1 mouse cellular context compared by ENCODE assay signal in the genomic region with DNA sequence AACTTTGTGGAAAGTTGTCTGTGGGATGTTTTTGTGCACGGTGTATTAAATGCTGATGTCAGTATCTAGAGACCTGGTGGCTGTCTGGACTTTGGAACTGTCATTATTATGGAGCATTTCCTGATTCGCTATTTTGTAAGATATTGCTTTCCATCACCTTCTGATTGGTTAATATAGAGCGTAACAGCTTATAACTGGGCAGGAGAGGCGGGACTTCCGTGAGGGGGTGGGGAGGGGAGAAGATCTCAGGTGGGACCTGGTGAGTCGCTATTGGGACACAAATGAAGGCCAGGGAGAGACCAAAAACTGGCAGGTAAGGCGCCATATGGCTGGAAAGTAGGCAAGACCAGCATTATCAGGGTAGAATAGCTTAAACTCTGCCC.
TF ChIP-seq lines count a peak whose summit lies in the region.

No protein-coding gene starts in this region.

TF ChIP-seq in CH12.LX, 34 proteins besides CTCF, POLR2A, EP300 and RAD21 (continued from another document):
- no peak for TF ChIP-seq ETS1 (conservative IDR thresholded peaks at IDR 0.05; ENCODE audit: low read depth, low read length)
- no peak for TF ChIP-seq RCOR1 (conservative IDR thresholded peaks at IDR 0.05; ENCODE audit: low read depth, low read length)
- no peak for TF ChIP-seq E2F4 (IDR thresholded peaks at IDR 0.05; ENCODE audit: insufficient replicate concordance, low read depth, low read length)
- no peak for TF ChIP-seq MYC (IDR thresholded peaks at IDR 0.05; ENCODE audit: low read depth, low read length)
- no peak for TF ChIP-seq ZNF384 (IDR thresholded peaks at IDR 0.05; ENCODE audit: low read depth, low read length)
- TF ChIP-seq KAT2A (IDR thresholded peaks at IDR 0.05; ENCODE audit: insufficient replicate concordance, low read length): no peak
